Mouse (Mus musculus) hindbrain, postnatal 0 days (tissue): ENCODE measurements around the gene Pigr. TPM values are rescaled to one million over a fixed set of nuclear protein-coding genes. Genes with fewer than 3 reads are reported as not detected.

Experiments used
- ATAC-seq: fragments of 200-750 bp; cut with Nextera tagmentation; 2 replicates; pipeline ENCODE4 v1.8.0; 2017; ENCODE audit warnings: mild to moderate bottlenecking, moderate TSS enrichment, moderate library complexity
- DNase-seq: peaks from one replicate; pipeline ENCODE4 v3.0.0-alpha.2; 2015; ENCODE audit warnings: low spot score
- H3K27ac ChIP-seq: fragments of 300-500 bp; sonication (generic); 2 replicates; pipeline ENCODE4 v1.5.1; 2014; ENCODE audit warnings: mild to moderate bottlenecking
- H3K27me3 ChIP-seq: fragments of 300-500 bp; sonication (generic); 2 replicates; pipeline ENCODE4 v1.6.1; 2014; ENCODE audit warnings: low read length, mixed read lengths; ENCODE audit not compliant: insufficient read depth
- H3K36me3 ChIP-seq: fragments of 300-500 bp; sonication (generic); 2 replicates; pipeline ENCODE4 v1.6.1; 2014; ENCODE audit warnings: low read length, mixed read lengths; ENCODE audit not compliant: insufficient read depth
- H3K4me1 ChIP-seq: fragments of 300-500 bp; sonication (generic); 2 replicates; pipeline ENCODE4 v1.6.1; 2014; ENCODE audit warnings: antibody characterized with exemption, low read length, mixed read lengths; ENCODE audit not compliant: insufficient read depth
- H3K4me2 ChIP-seq: fragments of 300-500 bp; sonication (generic); 2 replicates; pipeline ENCODE4 v1.6.1; 2014; ENCODE audit warnings: low read depth, mild to moderate bottlenecking, low read length, moderate library complexity, mixed read lengths
- H3K4me3 ChIP-seq: fragments of 300-500 bp; sonication (generic); 2 replicates; pipeline ENCODE4 v1.5.1; 2014; ENCODE audit warnings: low read length
- H3K9ac ChIP-seq: fragments of 300-500 bp; sonication (generic); replicated peaks from 2 replicates; pipeline ENCODE4 v1.6.1; 2014; ENCODE audit warnings: mild to moderate bottlenecking, low read length, moderate library complexity, mixed read lengths
- H3K9me3 ChIP-seq: fragments of 300-500 bp; sonication (generic); 2 replicates; pipeline ENCODE4 v1.6.1; 2016; ENCODE audit warnings: low read length, mixed read lengths
- CTCF ChIP-seq: IDR thresholded peaks from 2 replicates; pipeline ENCODE4 v1.5.1; 2016; ENCODE audit warnings: antibody characterized with exemption, control low read depth, low read depth
- WGBS: fragments of 180-500 bp; shearing (Covaris S2); extraction: QIAGEN DNeasy Blood & Tissue Kit; methylation state at CpG from one replicate; pipeline ENCODE4 v1.1.7; 2014; 5-methylcytosine and 5-hydroxymethylcytosine counted together
- polyA plus RNA-seq: library from polyadenylated mRNA; unstranded; fragments of >200 nt; fragmentation: Nextera tagmentation; extraction: Ambion mirVana; gene quantifications from 2 replicates; pipeline ENCODE4 v1.2.1, GENCODE M21; 2015
- total RNA-seq: library from RNA; depleted of rRNA; stranded (reverse); fragments of >200 nt; gene quantifications from 2 replicates; pipeline ENCODE4 v1.2.3, GENCODE M21; 2014

Pigr gene
- total and polyA plus RNA-seq, 2 experiments from 2014 or later: not detected

- 77% methylated on average over 8 of the region's 8 CpGs for WGBS
- no peaks in the 10 kb centered on the region for H3K9me3 ChIP-seq
- TF ChIP-seq CTCF: peak; percentile 69
- no peaks in the 10 kb centered on the region for H3K36me3 ChIP-seq
- no peaks in the 10 kb centered on the region for H3K27me3 ChIP-seq
- peak; percentile 15; the same call in 1 of the 2 replicates for ATAC-seq
- H3K4me3 ChIP-seq: no peak overlapping the region
- no peaks in the 10 kb centered on the region for H3K4me1 ChIP-seq
- H3K4me2 ChIP-seq: no peak overlapping the region
- H3K9ac ChIP-seq: no peak overlapping the region
- DNase-seq: peak; percentile 52
- no peak overlapping the region for H3K27ac ChIP-seq
Observed at GRCm38 (mm10) chr1:130796967-130797684, 29.4 kb upstream of the Pigr start.

GRCm38 (mm10) chr1:130798037-130798436 is 28.4 kb upstream of the Pigr start:
- Histone ChIP-seq H3K9ac (no peak overlapping the region), H3K4me1 (no peaks in the 10 kb centered on the region), H3K9me3 (no peaks in the 10 kb centered on the region), H3K4me3 (no peak overlapping the region), H3K4me2 (no peak overlapping the region), H3K27me3 (no peaks in the 10 kb centered on the region), H3K27ac (no peak overlapping the region), H3K36me3 (no peaks in the 10 kb centered on the region)
- DNase-seq (no peak), ATAC-seq (no peak)
- no peak for TF ChIP-seq CTCF
- WGBS: 67% methylated on average over 6 of the region's 6 CpGs

DNA sequence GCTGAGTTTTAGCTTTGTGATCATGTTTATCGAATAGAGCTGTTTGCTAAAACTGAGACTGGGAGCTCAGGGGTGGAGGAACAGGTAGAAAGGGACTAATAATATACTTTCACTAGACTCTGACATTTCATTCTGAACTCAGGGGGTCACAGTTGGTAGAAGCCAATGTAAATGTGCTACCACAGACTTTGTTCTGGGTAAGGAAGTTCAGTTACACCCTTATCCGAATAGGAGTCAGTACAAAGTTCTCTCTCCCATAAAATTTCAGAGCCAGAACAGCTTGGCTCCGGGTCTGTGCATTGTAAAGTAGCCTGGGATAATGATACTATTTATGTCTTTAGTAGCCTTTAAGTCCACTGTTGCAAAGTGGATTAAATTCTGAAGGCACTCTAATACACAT is 27.9 kb upstream of the Pigr start:
- H3K36me3 ChIP-seq: no peaks in the 10 kb centered on the region
- no peak overlapping the region for H3K4me3 ChIP-seq
- H3K27ac ChIP-seq: no peak overlapping the region
- H3K9me3 ChIP-seq: no peaks in the 10 kb centered on the region
- no peak overlapping the region for H3K4me2 ChIP-seq
- no peaks in the 10 kb centered on the region for H3K4me1 ChIP-seq
- H3K9ac ChIP-seq: no peak overlapping the region
- no peak for TF ChIP-seq CTCF
- ATAC-seq (no peak), DNase-seq (no peak)
- WGBS: 73% methylated on average over 3 of the region's 3 CpGs
- H3K27me3 ChIP-seq: no peaks in the 10 kb centered on the region

GRCm38 (mm10) chr1:130799399-130799798 is 27.1 kb upstream of the Pigr start:
- ATAC-seq (no peak), DNase-seq (no peak)
- Histone ChIP-seq H3K9me3 (no peaks in the 10 kb centered on the region), H3K36me3 (no peaks in the 10 kb centered on the region), H3K4me2 (no peak overlapping the region), H3K4me1 (no peaks in the 10 kb centered on the region), H3K27ac (no peak overlapping the region), H3K27me3 (no peaks in the 10 kb centered on the region), H3K9ac (no peak overlapping the region), H3K4me3 (no peak overlapping the region)
- no peak for TF ChIP-seq CTCF
- 88% methylated on average over 2 of the region's 2 CpGs for WGBS

DNA sequence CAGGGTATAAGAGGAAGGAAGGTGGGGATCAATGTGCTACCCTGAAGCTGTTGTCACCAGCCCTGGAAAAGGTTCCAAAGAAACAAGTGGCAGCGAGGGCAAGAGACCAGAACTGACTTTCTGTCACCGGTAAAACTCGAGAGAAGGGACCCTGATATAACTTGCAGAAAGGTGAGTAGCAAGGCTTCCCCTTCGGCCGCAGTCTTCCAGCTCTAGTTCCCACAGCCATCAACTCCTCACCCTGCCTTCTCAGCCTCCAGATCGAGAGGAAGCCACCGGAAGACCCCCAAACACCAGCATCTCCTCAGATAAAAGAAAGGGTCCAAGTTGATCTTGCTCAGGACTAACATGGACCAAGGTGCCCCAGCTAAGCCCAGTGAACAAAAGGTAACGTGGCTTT is 25.9 kb upstream of the Pigr start, which contains the start of gene Fcamr:
TSS of gene Fcamr (plus strand) at position 301 of the 400 bp plus-strand sequence.
- no peak within 1 kb of the TSS for H3K4me3 ChIP-seq
- no peaks in the 10 kb centered on the region for H3K4me1 ChIP-seq
- ATAC-seq (no peak), DNase-seq (no peak)
- no peak within 1 kb of the TSS for H3K4me2 ChIP-seq
- H3K36me3 ChIP-seq: no peaks in the 10 kb centered on the region
- H3K9me3 ChIP-seq: no peaks in the 10 kb centered on the region
- TF ChIP-seq CTCF: no peak
- H3K27me3 ChIP-seq: no peaks in the 10 kb centered on the region
- 88% methylated on average over 8 of the region's 8 CpGs for WGBS
- H3K9ac ChIP-seq: no peak within 1 kb of the TSS
- H3K27ac ChIP-seq: no peak within 1 kb of the TSS

GRCm38 (mm10) chr1:130801511-130801910 is 25.0 kb upstream of the Pigr start:
- H3K9ac ChIP-seq: no peak overlapping the region
- H3K27me3 ChIP-seq: no peaks in the 10 kb centered on the region
- H3K4me2 ChIP-seq: no peak overlapping the region
- H3K36me3 ChIP-seq: no peaks in the 10 kb centered on the region
- H3K4me3 ChIP-seq: no peak overlapping the region
- no peak for TF ChIP-seq CTCF
- no peak for DNase-seq
- H3K9me3 ChIP-seq: no peaks in the 10 kb centered on the region
- 68% methylated on average over 2 of the region's 2 CpGs for WGBS
- ATAC-seq: no peak
- H3K27ac ChIP-seq: no peak overlapping the region
- no peaks in the 10 kb centered on the region for H3K4me1 ChIP-seq

GRCm38 (mm10) chr1:130802976-130803375 is 23.5 kb upstream of the Pigr start:
- no peaks in the 10 kb centered on the region for H3K27me3 ChIP-seq
- no peak overlapping the region for H3K4me2 ChIP-seq
- no peaks in the 10 kb centered on the region for H3K4me1 ChIP-seq
- no peak overlapping the region for H3K27ac ChIP-seq
- ATAC-seq: no peak
- WGBS: 45% methylated on average over 6 of the region's 6 CpGs
- H3K4me3 ChIP-seq: no peak overlapping the region
- no peak for TF ChIP-seq CTCF
- H3K9ac ChIP-seq: no peak overlapping the region
- DNase-seq: no peak
- H3K36me3 ChIP-seq: no peaks in the 10 kb centered on the region
- no peaks in the 10 kb centered on the region for H3K9me3 ChIP-seq
